Mouse (Mus musculus): ENCODE data around the gene Thegl.

- TF ChIP-seq POLR2A (IDR thresholded peaks at IDR 0.05; ENCODE audit: insufficient read depth, low read length) (no peak), CTCF (IDR thresholded peaks at IDR 0.05; ENCODE audit: low read depth, low read length) (no peak)
Observed at GRCm38 (mm10) chr5:77091923-77092322, 76.1 kb downstream of the Thegl start.

Measured in ES-Bruce4 (cell line).